Mouse (Mus musculus): ENCODE data around the gene Esyt2. TPM values are rescaled to one million over a fixed set of nuclear protein-coding genes. Genes with fewer than 3 reads are reported as not detected.

Esyt2 gene
- polyA plus RNA-seq, 1 experiment = 0.69 TPM

DNA sequence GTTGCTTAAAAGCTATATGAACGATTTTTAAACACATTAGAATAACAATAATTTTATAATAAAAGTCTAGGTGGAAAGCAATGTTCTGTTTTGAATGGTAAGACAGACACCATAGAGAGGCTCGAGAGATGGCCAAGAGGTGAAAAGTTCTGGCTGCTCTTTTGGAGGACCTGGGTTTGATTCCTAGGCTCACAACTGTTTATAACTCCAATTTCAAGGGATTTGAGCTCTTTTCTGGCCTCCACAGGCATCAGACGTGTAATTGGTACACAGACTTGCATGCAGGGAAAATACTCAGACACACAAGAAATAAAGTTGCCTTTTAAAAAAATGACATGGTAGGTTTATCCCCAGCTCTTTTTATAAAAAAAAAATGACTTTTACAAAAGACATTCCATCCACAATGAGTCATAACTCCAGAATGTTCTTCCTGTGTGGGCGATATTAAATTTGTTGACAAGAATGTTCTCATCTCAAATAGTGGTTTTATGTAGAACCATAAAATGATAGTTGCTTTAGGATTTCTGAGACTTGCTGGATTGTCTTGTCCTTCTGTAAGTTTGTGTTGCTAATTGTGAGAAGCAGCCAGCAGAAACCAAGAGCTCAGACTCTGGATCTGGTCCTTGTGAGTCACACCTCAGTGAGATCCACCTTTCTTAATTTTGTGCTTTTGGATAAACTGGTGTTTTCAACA lies 12.8 kb downstream of the Esyt2 start:
- Histone ChIP-seq H3K4me1 (ENCODE audit: control insufficient read depth) (peaks cover 3% of the 10 kb centered on the region; the same call in 1 of the 2 replicates), H3K9me3 (ENCODE audit: control insufficient read depth, low read length) (no peaks in the 10 kb centered on the region), H3K4me3 (replicated peaks) (no peak overlapping the region), H3K27me3 (ENCODE audit: control insufficient read depth) (no peaks in the 10 kb centered on the region), H3K36me3 (ENCODE audit: control insufficient read depth) (no peaks in the 10 kb centered on the region; the same call in 1 of the 2 replicates)
- no peak for TF ChIP-seq GATA1 (IDR thresholded peaks at IDR 0.05; ENCODE audit: low read length)
- TF ChIP-seq TAL1 (IDR thresholded peaks at IDR 0.05; ENCODE audit: low read length) = no peak

GRCm38 (mm10) chr12:116299906-116300305 lies 18.9 kb downstream of the Esyt2 start:
- Histone ChIP-seq H3K4me1 (ENCODE audit: control insufficient read depth) (peaks cover 4% of the 10 kb centered on the region; the same call in 1 of the 2 replicates), H3K9me3 (ENCODE audit: control insufficient read depth, low read length) (no peaks in the 10 kb centered on the region), H3K36me3 (ENCODE audit: control insufficient read depth) (peaks cover 6% of the 10 kb centered on the region), H3K27me3 (ENCODE audit: control insufficient read depth) (no peaks in the 10 kb centered on the region), H3K4me3 (replicated peaks) (no peak overlapping the region)
- TF ChIP-seq GATA1 (IDR thresholded peaks at IDR 0.05; ENCODE audit: low read length) (no peak), TAL1 (IDR thresholded peaks at IDR 0.05; ENCODE audit: low read length) (no peak)

- Histone ChIP-seq H3K4me1 (ENCODE audit: control insufficient read depth) (peaks cover 3% of the 10 kb centered on the region; the same call in 1 of the 2 replicates), H3K27me3 (ENCODE audit: control insufficient read depth) (no peaks in the 10 kb centered on the region), H3K36me3 (ENCODE audit: control insufficient read depth) (peaks cover 6% of the 10 kb centered on the region), H3K9me3 (ENCODE audit: control insufficient read depth, low read length) (no peaks in the 10 kb centered on the region), H3K4me3 (replicated peaks) (no peak overlapping the region)
- no peak for TF ChIP-seq TAL1 (IDR thresholded peaks at IDR 0.05; ENCODE audit: low read length)
- TF ChIP-seq GATA1 (IDR thresholded peaks at IDR 0.05; ENCODE audit: low read length) = no peak
These were observed 21.2 kb downstream of the Esyt2 start for GRCm38 (mm10) chr12:116302181-116302580.

- TF ChIP-seq TAL1 (IDR thresholded peaks at IDR 0.05; ENCODE audit: low read length) = no peak
- no peak for TF ChIP-seq GATA1 (IDR thresholded peaks at IDR 0.05; ENCODE audit: low read length)
- Histone ChIP-seq H3K9me3 (ENCODE audit: control insufficient read depth, low read length) (no peaks in the 10 kb centered on the region), H3K36me3 (ENCODE audit: control insufficient read depth) (no peaks in the 10 kb centered on the region; the same call in none of the 2 replicates), H3K4me3 (replicated peaks) (no peak overlapping the region), H3K27me3 (ENCODE audit: control insufficient read depth) (no peaks in the 10 kb centered on the region), H3K4me1 (ENCODE audit: control insufficient read depth) (peaks cover 14% of the 10 kb centered on the region)
These were observed 25.0 kb downstream of the Esyt2 start for GRCm38 (mm10) chr12:116306042-116306441.

GRCm38 (mm10) chr12:116307870-116308269 lies 26.9 kb downstream of the Esyt2 start:
- Histone ChIP-seq H3K9me3 (ENCODE audit: control insufficient read depth, low read length) (no peaks in the 10 kb centered on the region), H3K27me3 (ENCODE audit: control insufficient read depth) (no peaks in the 10 kb centered on the region), H3K4me3 (replicated peaks) (no peak overlapping the region), H3K36me3 (ENCODE audit: control insufficient read depth) (no peaks in the 10 kb centered on the region; the same call in none of the 2 replicates), H3K4me1 (ENCODE audit: control insufficient read depth) (peaks cover 13% of the 10 kb centered on the region)
- TF ChIP-seq TAL1 (IDR thresholded peaks at IDR 0.05; ENCODE audit: low read length) (no peak), GATA1 (IDR thresholded peaks at IDR 0.05; ENCODE audit: low read length) (no peak)

GRCm38 (mm10) chr12:116308612-116309011 lies 27.6 kb downstream of the Esyt2 start:
- H3K27me3 ChIP-seq (ENCODE audit: control insufficient read depth) = no peaks in the 10 kb centered on the region
- no peaks in the 10 kb centered on the region; the same call in none of the 2 replicates for H3K36me3 ChIP-seq (ENCODE audit: control insufficient read depth)
- TF ChIP-seq TAL1 (IDR thresholded peaks at IDR 0.05; ENCODE audit: low read length) = no peak
- peaks cover 13% of the 10 kb centered on the region for H3K4me1 ChIP-seq (ENCODE audit: control insufficient read depth)
- H3K9me3 ChIP-seq (ENCODE audit: control insufficient read depth, low read length) = no peaks in the 10 kb centered on the region
- no peak overlapping the region for H3K4me3 ChIP-seq (replicated peaks)

- Histone ChIP-seq H3K4me1 (ENCODE audit: control insufficient read depth) (peaks cover 9% of the 10 kb centered on the region), H3K36me3 (ENCODE audit: control insufficient read depth) (peaks cover 5% of the 10 kb centered on the region), H3K27me3 (ENCODE audit: control insufficient read depth) (no peaks in the 10 kb centered on the region), H3K9me3 (ENCODE audit: control insufficient read depth, low read length) (no peaks in the 10 kb centered on the region), H3K4me3 (replicated peaks) (no peak overlapping the region)
- no peak for TF ChIP-seq GATA1 (IDR thresholded peaks at IDR 0.05; ENCODE audit: low read length)
- TF ChIP-seq TAL1 (IDR thresholded peaks at IDR 0.05; ENCODE audit: low read length) = no peak
These were observed 32.8 kb downstream of the Esyt2 start for GRCm38 (mm10) chr12:116313816-116314215.

- Histone ChIP-seq H3K4me1 (ENCODE audit: control insufficient read depth) (peaks cover 6% of the 10 kb centered on the region), H3K36me3 (ENCODE audit: control insufficient read depth) (peaks cover 12% of the 10 kb centered on the region), H3K9me3 (ENCODE audit: control insufficient read depth, low read length) (no peaks in the 10 kb centered on the region), H3K27me3 (ENCODE audit: control insufficient read depth) (no peaks in the 10 kb centered on the region), H3K4me3 (replicated peaks) (no peak overlapping the region)
- TF ChIP-seq TAL1 (IDR thresholded peaks at IDR 0.05; ENCODE audit: low read length) (no peak), GATA1 (IDR thresholded peaks at IDR 0.05; ENCODE audit: low read length) (no peak)
These were observed 34.5 kb downstream of the Esyt2 start for GRCm38 (mm10) chr12:116315498-116315897.

DNA sequence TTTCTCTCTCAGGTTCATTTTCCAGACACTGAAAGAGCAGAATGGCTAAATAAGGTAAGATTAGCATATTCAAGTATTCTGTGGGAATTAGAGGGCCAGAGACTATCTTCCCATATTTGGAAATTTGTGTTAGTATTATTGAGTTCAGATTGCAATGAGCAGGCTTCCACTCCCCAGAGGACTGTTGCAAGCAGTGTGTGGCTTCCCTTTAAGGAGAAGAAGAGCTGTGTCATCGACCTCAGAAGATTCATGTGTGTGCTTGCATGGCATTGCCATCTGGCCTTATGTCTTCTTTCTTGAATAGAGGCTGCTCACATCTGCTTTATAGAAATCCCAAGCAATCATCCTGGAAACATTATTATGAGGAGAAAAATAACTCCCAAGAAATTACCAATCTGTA lies 36.8 kb downstream of the Esyt2 start:
- Histone ChIP-seq H3K4me3 (replicated peaks) (no peak overlapping the region), H3K27me3 (ENCODE audit: control insufficient read depth) (no peaks in the 10 kb centered on the region), H3K4me1 (ENCODE audit: control insufficient read depth) (peaks cover 6% of the 10 kb centered on the region), H3K36me3 (ENCODE audit: control insufficient read depth) (peaks cover 28% of the 10 kb centered on the region), H3K9me3 (ENCODE audit: control insufficient read depth, low read length) (no peaks in the 10 kb centered on the region)
- TF ChIP-seq GATA1 (IDR thresholded peaks at IDR 0.05; ENCODE audit: low read length) (no peak), TAL1 (IDR thresholded peaks at IDR 0.05; ENCODE audit: low read length) (no peak)
